Mouse (Mus musculus): ENCODE measurements around the gene Zc3h7b.
"Not testable (repeated sequence)": the region's sequence is repeated elsewhere in the genome, so short reads cannot be mapped to it uniquely, and the experiment has no call there.

The Zc3h7b gene

DNA sequence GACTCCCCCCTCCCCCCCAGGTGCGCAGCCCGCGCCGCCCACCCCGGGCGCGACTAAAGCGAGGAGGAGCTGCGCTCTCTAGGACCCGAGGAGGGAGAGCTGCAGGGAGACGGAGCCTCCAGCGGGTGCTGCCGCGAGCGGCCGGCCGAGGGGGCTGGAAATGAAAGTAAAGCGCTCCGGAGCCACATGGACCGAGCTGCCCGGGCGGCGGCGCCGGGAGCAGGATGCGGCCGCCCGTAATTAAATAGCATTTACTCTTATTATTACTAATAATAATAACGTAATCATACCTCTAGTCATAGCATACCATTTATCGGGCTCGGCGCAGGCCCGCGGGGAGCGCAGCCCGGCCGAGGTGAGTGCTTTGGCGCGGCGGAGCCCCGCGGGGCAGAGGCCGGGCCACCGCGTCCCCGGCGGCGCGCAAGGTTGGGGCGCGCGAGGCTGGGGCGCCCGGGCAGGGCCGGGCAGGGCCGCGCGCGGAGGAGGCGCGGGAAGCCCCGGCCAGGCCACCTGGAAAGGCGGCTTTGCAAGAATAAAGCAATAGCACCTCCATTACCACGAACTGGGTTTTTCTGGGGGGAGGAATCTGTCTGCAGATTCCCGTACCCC lies at the start of gene Zc3h7b, which contains the start of gene Rangap1:
TSS of gene Zc3h7b (plus strand) at position 66 of the 609 bp plus-strand sequence.
TSS of gene Rangap1 (minus strand) at position 539 of the 609 bp plus-strand sequence.
- in situ Hi-C loops (cut with MboI, MseI) = no loop called here

DNA sequence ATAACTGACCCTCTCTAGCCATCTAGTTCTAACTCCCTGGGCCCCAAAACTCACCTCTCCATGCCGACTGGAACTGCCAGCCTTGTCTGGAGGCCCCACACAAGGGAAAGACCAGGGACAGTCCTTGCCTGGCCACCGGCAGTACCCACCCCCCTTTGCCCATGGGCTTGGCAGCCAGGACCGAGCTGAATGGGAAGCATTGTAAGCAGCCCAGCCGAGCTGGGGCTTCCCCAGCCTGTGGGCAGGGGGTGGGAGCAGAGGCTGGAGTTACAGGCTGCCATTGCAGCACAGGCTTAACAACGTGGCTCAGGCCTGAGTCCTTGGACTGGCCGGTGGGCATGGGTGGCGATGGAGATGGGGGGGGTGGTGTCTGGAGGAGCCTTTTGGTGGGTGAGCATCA lies 47.7 kb upstream of the Zc3h7b start, which contains the start of gene Chadl:
TSS of gene Chadl (minus strand) at position 113 of the 400 bp plus-strand sequence.
- in situ Hi-C loops (cut with MboI, MseI) = no loop called here

DNA sequence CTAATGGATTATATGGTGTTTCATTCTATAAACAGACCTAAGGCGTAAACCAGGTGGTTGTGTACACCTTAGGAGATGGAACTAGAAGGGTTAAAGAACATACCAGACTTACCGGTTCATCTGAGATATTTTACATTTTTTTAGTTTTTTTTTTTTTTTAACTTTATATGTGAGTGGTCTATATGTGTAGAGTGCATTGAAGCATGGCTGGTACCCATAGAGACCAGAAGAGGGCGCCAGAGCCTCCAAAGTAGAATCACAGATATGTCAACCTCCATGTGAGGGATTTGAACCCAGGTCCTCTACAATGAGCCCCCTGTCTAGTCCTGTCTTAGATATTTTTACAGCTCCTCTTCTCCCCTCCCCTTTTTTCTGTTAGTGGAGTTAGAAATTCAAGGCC lies 47.0 kb upstream of the Zc3h7b start:
- in situ Hi-C loops (cut with MboI, MseI) = no loop called here

DNA sequence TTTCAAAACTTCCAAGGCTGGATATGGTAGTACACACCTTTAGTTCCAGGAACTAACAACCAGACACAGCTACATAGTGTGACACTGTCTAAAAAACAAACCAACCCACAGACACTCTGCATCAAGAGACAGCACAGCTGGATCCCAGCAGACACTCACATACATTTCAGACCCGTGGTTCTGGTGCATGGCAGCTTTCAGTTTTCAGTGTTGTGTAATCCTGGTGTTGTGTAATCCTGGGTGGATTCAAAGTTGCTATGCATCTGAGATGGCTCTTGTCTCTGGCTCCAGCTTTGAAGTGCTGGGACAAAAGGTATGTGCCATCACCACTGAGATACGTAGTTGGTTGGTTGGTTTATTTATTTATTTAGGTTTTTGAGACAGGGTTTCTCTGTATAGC lies 46.3 kb upstream of the Zc3h7b start:
- in situ Hi-C loops (cut with MboI, MseI) = no loop called here

DNA sequence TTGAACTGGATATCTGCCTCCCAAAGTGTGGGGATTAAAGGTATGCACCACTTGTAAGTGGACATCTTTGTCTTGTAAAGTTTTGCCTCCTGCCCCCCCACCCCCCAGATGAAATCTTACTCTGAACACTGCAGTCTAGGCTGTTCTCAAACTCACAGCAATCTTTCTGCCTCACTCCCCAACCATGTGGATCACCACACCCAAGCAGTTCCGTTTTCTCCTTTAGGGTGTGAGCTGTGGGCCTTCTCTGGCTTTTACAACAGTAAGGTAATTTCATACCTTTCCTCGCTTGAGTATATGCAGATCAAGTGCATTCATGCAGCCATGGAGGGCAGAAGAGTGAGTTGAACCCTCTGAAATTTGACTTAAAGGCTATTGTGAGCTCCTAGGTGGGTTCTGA lies 44.7 kb upstream of the Zc3h7b start:
- in situ Hi-C loops (cut with MboI, MseI) = no loop called here

DNA sequence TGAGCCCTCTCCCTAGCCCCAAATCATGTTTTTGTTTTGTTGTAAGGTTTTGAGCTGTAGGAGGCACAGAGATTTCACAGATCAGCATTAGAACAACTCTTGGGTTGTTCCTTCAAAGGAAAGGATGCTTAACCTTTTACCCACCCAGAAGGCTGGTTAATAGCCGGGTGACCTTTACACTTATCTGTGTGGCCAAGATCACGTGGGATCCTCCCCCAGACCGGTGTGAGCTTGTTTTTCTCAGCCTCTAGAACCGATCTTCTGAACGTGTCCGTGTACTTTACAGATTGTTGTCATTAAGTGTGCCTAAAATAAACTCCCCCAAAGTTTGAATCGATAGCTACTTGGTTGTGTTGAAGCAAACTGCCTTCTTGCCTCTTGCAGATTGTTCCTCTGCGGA lies 44.3 kb upstream of the Zc3h7b start:
- in situ Hi-C loops (cut with MboI, MseI) = no loop called here

DNA sequence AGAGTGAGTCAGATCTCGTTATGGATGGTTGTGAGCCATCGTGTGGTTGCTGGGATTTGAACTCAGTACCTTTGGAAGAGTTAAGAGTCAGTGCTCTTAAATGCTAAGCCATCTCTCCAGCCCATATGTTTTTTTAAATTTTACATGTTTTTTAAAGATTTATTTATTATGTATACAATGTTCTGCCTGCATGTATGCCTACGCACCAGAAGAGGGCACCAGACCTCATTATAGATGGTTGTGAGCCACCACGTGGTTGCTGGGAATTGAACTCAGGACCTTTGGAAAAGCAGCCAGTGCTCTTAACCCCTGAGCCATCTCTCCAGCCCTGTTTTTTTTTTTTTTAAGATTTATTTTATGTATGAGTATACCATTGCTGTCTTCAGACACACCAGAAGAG lies 43.5 kb upstream of the Zc3h7b start:
- in situ Hi-C loops (cut with MboI, MseI) = not testable (repeated sequence)

DNA sequence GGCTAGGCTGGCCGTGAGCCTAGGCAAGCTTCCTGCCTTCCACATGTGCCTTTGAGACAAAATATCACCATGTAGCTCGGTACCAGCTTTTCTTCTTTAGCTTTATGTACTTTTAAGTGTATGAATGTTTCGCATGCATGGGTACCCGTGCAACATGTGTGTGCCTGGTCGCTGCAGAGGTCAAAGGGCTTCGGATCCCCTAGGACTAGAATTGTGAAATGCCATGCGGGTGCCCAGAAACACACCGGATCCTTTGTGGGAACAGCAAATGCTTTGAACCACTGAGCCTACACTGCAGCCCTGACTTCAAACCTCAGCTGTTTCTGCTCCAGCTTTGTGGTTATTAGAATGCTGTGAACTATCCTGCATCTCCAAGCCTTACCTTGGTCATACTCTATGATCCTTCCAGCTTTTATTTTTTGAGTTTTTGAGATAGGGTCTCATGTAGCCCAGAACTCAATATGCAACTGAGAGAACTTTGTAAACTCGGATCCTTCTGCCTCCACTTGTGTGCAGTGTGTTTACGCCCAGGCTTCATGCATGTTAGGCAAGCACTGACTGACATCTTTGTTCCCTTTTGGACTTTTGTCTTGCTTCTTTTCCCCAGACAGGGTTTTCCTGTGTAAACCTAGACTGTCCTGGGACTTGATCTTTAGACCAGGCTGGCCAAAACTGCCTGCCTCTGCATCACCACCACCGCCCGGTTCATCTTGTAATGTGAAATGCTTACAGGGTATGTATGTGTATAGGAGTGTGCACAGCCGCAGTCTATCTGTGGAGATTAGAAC lies 42.4 kb upstream of the Zc3h7b start:
- in situ Hi-C loops (cut with MboI, MseI) = no loop called here

DNA sequence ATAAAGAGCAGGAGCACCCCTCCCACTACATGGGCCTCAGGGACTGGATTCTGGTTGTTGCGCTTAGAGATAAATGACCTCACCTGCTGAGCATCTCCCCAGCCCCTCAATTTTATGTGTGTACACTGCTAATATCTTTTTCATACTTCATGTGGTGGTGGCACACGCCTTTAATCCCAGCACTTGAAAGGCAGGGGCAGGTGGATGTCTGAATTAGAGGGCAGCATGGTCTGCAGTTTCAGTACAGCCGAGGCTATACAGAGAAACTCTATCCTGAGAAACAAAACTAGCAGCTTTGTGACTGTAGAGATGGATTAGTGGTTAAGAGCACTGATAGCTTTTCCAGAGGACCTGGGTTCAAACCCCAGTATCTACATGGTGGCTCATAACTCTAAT lies 41.8 kb upstream of the Zc3h7b start:
- in situ Hi-C loops (cut with MboI, MseI) = no loop called here

DNA sequence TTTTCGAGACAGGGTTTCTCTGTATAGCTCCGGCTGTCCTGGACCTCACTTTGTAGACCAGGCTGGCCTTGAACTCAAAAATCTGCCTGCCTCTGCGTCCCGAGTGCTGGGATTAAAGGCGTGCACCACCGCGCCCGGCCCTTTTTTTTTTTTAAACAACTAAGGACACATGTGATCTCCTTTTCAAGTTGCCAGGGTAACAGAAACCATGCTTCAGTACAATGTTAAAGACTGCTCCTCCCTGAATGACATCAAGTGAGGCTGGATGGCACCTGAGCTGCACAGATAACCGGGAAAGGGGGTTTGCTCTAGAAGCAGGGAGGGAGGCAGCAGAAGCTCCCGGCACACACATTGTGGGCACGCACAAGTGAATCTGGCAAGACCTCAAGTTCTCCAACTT lies 35.9 kb upstream of the Zc3h7b start:
- in situ Hi-C loops (cut with MboI, MseI) = no loop called here

DNA sequence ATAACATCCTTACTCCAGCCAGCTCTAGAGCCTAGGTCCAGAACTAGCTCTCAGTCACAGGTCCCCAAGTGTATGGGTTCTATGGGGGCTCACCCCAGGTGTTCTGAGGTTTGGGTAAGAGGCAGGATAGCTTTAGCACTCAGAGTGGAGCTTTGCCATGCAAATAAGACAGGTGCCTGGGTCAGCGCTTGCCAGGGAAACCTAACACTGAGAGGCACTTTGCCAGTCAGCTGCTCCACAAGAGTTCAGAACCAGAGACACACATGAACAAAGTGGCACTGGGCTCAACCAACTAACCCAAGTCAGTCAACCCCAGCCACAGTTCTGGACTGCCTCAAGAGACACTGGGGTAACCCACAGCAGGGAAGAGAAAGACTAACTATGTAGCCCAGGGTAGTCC lies 35.2 kb upstream of the Zc3h7b start:
- in situ Hi-C loops (cut with MboI, MseI) = loop anchor here (5.0 kb wide), 1 partner anchor 67 kb away; no protein-coding TSS in a partner anchor

DNA sequence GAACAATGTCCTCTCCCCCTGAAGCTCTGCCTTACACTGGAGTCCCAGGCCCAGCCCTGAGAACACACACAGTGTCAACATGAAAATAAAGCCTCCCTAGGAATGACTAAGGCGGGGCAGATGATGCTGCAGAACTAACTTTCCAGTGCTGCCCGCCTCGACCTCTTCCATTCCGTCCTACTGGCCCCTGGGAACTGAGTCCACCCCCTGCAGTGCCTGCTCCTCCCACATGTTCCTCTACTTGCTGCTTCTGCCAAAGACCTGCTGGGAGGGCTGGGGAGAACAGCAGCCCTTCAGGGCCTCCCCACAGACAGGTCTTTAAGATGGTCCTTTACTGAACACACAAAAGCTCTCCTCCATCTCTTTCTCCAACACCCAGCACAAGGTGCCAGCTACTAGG lies 34.1 kb upstream of the Zc3h7b start:
- in situ Hi-C loops (cut with MboI, MseI) = loop anchor here (5.0 kb wide), 1 partner anchor 68 kb away; no protein-coding TSS in a partner anchor

DNA sequence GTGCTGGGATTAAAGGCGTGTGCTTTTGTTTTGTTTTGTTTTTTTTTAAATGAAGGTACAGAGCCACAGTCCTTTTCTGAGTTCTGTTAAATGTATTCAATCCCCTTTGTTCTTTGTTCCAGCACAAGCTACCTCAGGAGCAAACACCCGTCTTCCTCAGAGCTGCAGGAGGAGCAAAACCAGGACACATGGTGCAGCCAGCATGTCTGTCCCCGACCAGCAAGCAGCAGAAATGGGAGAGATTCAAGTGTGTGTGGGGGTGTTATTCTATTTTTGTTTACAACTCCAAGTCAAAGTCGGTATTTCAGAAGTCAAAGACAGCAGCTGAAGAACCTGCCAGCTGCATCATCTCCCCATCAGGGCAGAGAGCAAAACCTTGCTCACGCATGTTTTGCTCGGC lies 31.1 kb upstream of the Zc3h7b start:
- in situ Hi-C loops (cut with MboI, MseI) = loop anchor here (5.0 kb wide), 1 partner anchor 71 kb away; no protein-coding TSS in a partner anchor

DNA sequence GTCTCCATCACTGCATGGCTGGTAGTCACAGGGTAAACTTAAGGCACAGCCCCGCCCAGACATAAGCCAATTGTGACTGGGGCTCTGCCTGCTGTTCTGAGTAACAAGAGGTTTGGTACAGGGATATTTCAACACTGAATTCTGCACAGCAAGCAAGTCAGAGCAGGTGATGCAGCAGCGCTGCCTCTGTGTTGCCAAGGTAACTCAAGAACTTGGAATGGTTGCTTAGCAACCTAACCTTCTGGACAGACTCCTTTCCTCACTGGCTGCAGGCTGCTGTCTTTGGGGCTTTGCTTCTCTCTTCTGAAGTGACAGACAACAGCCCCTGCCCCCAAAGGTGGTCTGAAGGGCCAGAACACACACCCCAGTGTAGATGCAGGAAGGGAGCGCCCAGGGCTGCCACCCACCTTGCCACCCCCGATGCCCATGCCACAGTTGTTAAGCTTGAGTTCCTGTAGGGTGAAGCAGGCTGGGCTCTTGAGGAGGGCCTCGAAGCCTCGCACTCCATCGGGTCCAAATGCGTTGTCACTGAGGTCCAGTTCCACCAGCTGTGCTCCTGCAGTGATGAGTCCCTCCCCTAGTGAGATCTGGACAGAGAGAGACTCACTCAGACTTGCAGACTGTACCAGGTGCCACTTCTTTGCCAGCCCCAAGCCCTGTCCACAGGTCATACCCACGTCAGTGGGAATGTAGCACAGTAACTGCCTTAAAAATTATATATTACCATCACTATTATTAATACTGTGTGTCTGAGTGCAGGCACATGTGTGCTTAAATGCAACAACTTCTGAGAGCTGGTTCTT lies 26.3 kb upstream of the Zc3h7b start:
- in situ Hi-C loops (cut with MboI, MseI) = loop anchor here (5.0 kb wide), 1 partner anchor 96 kb away; no protein-coding TSS in a partner anchor

DNA sequence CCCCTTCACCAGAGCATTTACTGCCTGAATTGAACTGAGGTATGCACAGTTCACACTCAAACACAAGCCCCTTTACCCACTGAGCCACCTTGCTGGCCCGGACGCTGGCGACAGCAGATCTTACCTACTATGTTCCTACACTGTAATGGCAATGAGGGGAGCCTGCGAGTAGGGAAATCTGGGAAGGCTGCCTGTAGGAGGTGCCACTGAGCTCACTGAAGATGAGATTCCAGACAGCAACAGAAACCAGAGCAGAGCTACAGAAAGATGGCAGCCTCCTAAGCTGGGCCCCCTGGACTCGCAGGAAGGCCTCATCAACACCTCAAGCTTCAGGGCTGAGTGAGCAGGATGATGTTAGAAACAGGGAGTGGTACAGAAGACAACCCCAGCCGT lies 25.7 kb upstream of the Zc3h7b start:
- in situ Hi-C loops (cut with MboI, MseI) = loop anchor here (5.0 kb wide), 1 partner anchor 97 kb away; no protein-coding TSS in a partner anchor

DNA sequence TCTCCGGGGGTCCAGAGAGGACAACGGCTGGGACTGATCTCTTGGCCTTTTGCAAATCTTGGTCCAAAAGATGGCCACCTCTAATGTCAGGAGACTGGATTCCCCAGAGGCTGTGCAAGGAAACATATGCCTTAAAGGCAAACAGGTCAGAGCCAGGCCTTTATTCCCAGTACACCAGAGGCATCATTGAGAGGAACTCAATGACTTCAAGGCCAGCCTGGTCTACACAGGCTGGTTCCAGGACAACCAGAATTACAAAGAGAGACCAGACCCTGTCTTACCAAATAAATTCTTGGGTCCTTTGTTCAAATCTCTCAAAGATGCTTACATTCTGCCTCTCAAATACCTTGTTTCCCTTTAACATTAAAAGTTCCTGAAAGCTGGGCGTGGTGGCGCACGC lies 22.5 kb upstream of the Zc3h7b start:
- in situ Hi-C loops (cut with MboI, MseI) = no loop called here

DNA sequence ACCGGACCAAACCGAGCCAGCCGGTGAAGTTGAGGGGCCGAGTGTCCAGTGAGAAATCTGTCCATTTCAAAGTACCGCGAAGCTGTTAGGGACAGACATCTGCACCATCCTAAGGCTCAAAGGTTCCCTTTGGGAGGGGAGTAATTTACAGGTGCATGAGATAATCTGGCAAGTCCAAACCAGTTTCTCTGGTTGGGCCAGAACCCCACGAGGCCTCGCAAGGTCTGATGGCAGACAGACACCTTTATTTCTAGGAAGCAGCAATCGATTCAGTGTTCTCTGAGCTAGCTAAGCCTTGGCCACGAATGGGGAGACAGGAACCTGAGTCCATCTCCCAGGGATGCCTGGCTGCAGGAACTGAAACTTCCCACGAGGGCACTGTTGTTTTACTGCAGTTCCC lies 21.2 kb upstream of the Zc3h7b start:
- in situ Hi-C loops (cut with MboI, MseI) = no loop called here

DNA sequence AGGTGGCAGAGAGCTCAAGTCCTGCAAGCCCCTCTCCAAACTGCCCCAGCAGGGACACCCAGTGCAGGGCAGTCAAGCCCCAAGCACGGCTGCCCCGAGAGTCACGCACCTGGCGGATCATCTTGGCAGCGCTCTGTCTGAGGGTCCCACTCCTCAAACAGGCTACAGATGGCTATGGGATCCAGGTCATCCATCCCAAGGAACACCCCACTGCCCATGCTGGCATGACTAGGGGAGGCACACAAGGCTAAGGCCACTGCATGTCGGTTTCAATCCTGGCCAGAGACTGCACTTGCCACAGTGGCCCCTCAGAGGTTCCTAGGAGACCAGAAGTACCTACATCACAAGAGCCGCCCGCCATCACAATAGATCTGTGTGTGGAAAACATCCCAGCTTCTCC lies 18.9 kb upstream of the Zc3h7b start:
- in situ Hi-C loops (cut with MboI, MseI) = no loop called here

DNA sequence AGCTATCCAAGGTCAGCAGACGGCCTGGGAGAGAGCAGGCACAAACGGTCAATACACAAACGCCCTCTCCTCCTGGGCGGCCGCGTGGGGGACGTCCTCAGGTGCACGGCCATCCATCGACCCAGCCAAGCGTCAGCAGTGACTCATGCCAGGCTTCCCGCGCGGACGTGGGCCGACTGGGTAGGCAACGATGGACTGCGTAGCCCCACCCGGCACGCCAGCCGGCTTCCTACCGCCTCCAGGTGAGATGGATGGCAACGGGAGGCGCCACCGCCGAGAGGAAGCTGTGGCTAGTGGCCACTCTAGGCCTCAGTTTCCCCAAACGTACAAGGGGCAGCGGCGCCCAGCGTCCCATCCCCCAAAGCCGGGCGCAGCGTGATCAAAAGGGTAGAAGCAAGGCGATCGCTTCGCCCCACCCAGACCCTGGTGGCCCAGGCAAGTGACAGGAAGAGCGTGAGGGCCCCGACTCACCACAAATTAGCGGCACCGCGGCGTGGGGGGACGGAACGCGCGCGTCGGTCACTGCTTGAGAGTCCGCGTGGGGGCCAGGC lies 15.5 kb upstream of the Zc3h7b start:
- in situ Hi-C loops (cut with MboI, MseI) = no loop called here

DNA sequence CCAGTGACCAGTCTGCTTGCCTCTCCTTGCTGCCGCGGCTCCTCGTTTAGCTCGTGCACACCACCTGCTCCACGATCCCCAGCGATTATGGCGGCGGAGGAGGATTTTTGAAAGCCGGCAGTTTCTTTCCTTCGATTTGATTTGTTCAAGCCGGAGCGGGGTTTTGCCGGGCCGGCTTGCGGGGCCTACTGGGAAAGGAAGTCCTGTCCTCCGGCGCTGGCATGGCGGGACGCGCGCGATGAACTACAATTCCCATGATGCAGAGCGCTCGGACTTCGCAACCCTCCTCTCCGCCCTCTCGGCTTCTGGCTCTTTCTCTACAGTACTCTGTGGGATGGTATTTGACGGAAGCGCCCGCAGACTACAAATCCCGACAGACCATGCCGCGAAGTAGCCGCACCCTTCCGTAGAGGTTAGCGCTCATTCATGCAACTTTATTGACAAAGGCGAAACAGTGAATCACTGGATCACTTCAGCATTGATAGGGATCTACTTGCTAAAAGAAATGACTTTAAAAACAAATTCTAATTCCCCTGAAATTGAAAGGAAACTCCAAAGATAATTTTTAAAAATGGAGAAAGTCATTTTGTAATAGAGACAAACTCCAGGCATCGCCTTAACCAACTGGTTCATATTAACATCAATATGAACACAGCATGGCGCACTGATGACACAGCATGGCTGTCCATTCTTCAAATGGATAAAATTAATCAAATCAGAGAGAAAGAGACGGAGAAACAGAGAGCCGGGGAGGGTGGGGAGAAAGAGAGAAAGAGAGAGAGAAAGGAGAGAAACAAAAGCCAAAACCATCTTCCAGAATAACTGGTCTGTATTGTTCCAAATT lies 14.8 kb upstream of the Zc3h7b start:
- in situ Hi-C loops (cut with MboI, MseI) = no loop called here

DNA sequence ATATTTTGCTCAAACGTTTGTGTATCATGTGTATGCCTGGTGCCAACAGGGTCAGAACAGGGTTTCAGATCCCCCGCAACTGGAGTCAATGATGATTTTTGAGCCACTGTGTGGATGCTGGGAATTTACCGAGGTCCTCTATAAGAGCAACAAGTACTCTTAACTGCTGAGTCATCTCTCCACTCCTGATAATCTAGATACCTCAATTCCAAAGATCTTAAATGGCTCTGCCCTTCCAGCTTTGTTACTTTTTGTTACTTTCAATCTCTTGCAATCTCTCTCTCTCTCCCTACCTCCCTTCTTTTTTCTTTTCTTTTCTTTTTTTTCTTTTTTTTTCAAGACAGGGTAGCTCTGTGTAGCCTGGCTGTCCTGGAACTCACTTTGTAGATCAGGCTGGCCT lies 9.8 kb upstream of the Zc3h7b start:
- in situ Hi-C loops (cut with MboI, MseI) = no loop called here

All from T-helper 1 cell (primary cell).